Comparison of ENCODE assay signal across 13 mouse cellular contexts in the genomic region with DNA sequence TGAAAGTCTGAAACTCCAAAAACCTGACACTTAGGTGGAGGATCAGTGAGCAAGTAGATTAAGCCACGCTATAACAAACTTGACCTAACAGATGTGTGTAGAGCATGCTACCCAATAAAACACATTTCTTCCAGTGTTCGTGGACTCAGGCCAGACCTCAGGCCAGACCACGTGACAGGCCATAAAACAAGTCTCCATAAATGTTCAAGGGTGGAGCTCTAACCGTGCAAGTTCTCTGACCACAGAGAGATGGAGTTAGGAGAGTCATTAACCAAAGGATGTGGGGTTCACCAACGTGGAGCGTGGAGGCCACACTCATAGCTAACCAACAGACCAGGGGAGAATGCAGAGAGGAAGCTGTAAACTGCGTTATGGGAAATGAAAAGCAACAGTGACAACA. TPM values are rescaled to one million over a fixed set of nuclear protein-coding genes. Genes with fewer than 3 reads are reported as not detected.
DNase-seq lines count a peak whose midpoint lies in the region; ATAC-seq and TF ChIP-seq lines count a peak whose summit lies in the region.
"Had no signal": no experiment of that assay in that cellular context is flagged by ENCODE, and none has a peak within 500 bp of the region (broad histone marks: within the 10 kb centered on the region; RNA-seq: fewer than 3 reads in every experiment).

No protein-coding gene starts in this region.

- 25% methylated on average over 7 of the region's 7 CpGs for WGBS in kidney, postnatal 0 days

- H3K9ac ChIP-seq in kidney, postnatal 0 days (ENCODE audit: low read depth, low read length), result no peak overlapping the region

- H3K27me3 ChIP-seq in kidney, postnatal 0 days (ENCODE audit: insufficient read depth, low read length), result no peaks in the 10 kb centered on the region

- no peak for TF ChIP-seq CTCF in kidney, postnatal 0 days (IDR thresholded peaks at IDR 0.05; ENCODE audit: low read depth)

- H3K36me3 ChIP-seq in kidney, postnatal 0 days (ENCODE audit: insufficient read depth, low read length), result no peaks in the 10 kb centered on the region

- H3K4me1 ChIP-seq in kidney, postnatal 0 days (replicated peaks; ENCODE audit: insufficient read depth, low read length), result no peaks in the 10 kb centered on the region

- no peak overlapping the region for H3K27ac ChIP-seq in kidney, postnatal 0 days

- H3K9me3 ChIP-seq in kidney, postnatal 0 days (replicated peaks; ENCODE audit: low read length), result no peaks in the 10 kb centered on the region

- no peak overlapping the region for H3K4me3 ChIP-seq in kidney, postnatal 0 days (replicated peaks; ENCODE audit: low read depth, low read length)

- no peak overlapping the region for H3K4me2 ChIP-seq in kidney, postnatal 0 days (ENCODE audit: low read length)

- DNase-seq in urinary bladder, postnatal 14 days (ENCODE audit: low spot score), result peak; percentile 51
- DNase-seq in urinary bladder, postnatal 10 days (ENCODE audit: low spot score), result no peak
- DNase-seq in hindlimb bud, embryonic 11.5 days (ENCODE audit: extremely low spot score, low read depth, low spot score), result peak; percentile 50
- DNase-seq in kidney, postnatal 0 days (ENCODE audit: low spot score), result peak; percentile 87
- no peak for DNase-seq in heart, adult 9 months (ENCODE audit: low spot score in 2 of 2)
- DNase-seq in cerebellum, adult 11-12 months, result no peak
- DNase-seq: gastrocnemius, postnatal 36 days; heart, postnatal 10 days; lung, postnatal 14 days had no signal

- ATAC-seq in kidney, postnatal 0 days (replicated peaks; ENCODE audit: low FRiP score, low read depth), result no peak
- peak; percentile 66 for ATAC-seq in megakaryocyte progenitor cell, adult 5-6 weeks (replicated peaks; ENCODE audit: poor library complexity)
- ATAC-seq in CD4-positive, CD25-positive, alpha-beta regulatory T cell, adult 4 months, result no peak
- ATAC-seq: activated CD4-positive, CD25-positive, alpha-beta regulatory T cell, adult 4 months had no signal

RNA-seq across cellular contexts. Expression of gene Ptprf, which starts 35.3 kb away (rescaled TPM):
- 34.0 and 37.6 TPM in 2 replicates for polyA plus RNA-seq in kidney, postnatal 0 days (2015; fragmentation: Nextera tagmentation; extraction: Ambion mirVana)
- total RNA-seq in megakaryocyte progenitor cell, adult 5-6 weeks (2015), result 0.07 TPM in 1 of 2 replicates, not detected in the other
- total RNA-seq in megakaryocyte progenitor cell, adult 5-6 weeks (2017), result 0.24 TPM in 1 of 2 replicates, not detected in the other
- polyA plus RNA-seq in CD4-positive, CD25-positive, alpha-beta regulatory T cell, adult 4 months (2017; shearing (Covaris generic)), result under 1 TPM; 0.39 to 0.65 TPM
- total RNA-seq: monocyte, adult 5-6 weeks had no signal

Comparison
In these comparisons a context has a peak if more than half of its experiments do, and no peak if none do; other contexts are left out.
1. DNase-seq: peak in urinary bladder, postnatal 14 days (single experiment), hindlimb bud, embryonic 11.5 days (single experiment) and kidney, postnatal 0 days (single experiment); none in urinary bladder, postnatal 10 days (single experiment), heart, adult 9 months (0 of 2) and cerebellum, adult 11-12 months (single experiment).
2. RNA of gene Ptprf, which starts 35.3 kb away (polyA plus RNA-seq): 34.0 to 37.6 TPM in kidney, postnatal 0 days; 0.39 to 0.65 TPM in CD4-positive, CD25-positive, alpha-beta regulatory T cell, adult 4 months; every median in the first group is over 10 times any median in the second.